Mouse (Mus musculus) hindbrain, embryonic 11.5 days (tissue): ENCODE measurements at regions not wholly inside any gene's neighbourhood (a gene's known extent, or its start where the extent isn't known, plus 50 kb on each side); places are given as distances from the start of the nearest gene placed in this dataset.

Experiments used
- ATAC-seq: fragments of 200-750 bp; cut with Nextera tagmentation; 2 replicates; pipeline ENCODE4 v1.8.0; 2017; ENCODE audit warnings: mild to moderate bottlenecking, moderate TSS enrichment, moderate library complexity; ENCODE audit not compliant: low FRiP score
- DNase-seq: peaks from one replicate; pipeline ENCODE4 v3.0.0-alpha.2; 2015; ENCODE audit warnings: low spot score
- H3K27ac ChIP-seq: fragments of 300-500 bp; sonication (generic); 2 replicates; pipeline ENCODE4 v1.5.1; 2014; ENCODE audit warnings: mild to moderate bottlenecking, low read depth, low read length
- H3K27me3 ChIP-seq: fragments of 300-500 bp; sonication (generic); 2 replicates; pipeline ENCODE4 v1.6.1; 2014; ENCODE audit warnings: mild to moderate bottlenecking, low read length, moderate library complexity, mixed read lengths; ENCODE audit not compliant: control insufficient read depth, insufficient read depth
- H3K36me3 ChIP-seq: fragments of 300-500 bp; sonication (generic); 2 replicates; pipeline ENCODE4 v1.6.1; 2014; ENCODE audit warnings: mild to moderate bottlenecking, low read length, moderate library complexity, mixed read lengths; ENCODE audit not compliant: control insufficient read depth, insufficient read depth
- H3K4me1 ChIP-seq: fragments of 300-500 bp; sonication (generic); replicated peaks from 2 replicates; pipeline ENCODE4 v1.6.1; 2014; ENCODE audit warnings: low read length, mixed read lengths; ENCODE audit not compliant: control insufficient read depth, insufficient read depth
- H3K4me2 ChIP-seq: fragments of 300-500 bp; sonication (generic); replicated peaks from 2 replicates; pipeline ENCODE4 v1.6.1; 2014; ENCODE audit warnings: mild to moderate bottlenecking, low read depth, low read length
- H3K4me3 ChIP-seq: fragments of 300-500 bp; sonication (generic); 2 replicates; pipeline ENCODE4 v1.5.1; 2014; ENCODE audit warnings: low read depth, low read length
- H3K9ac ChIP-seq: fragments of 300-500 bp; sonication (generic); 2 replicates; pipeline ENCODE4 v1.6.1; 2014; ENCODE audit warnings: low read depth, low read length
- H3K9me3 ChIP-seq: fragments of 300-500 bp; sonication (generic); 2 replicates; pipeline ENCODE4 v1.6.1; 2016; ENCODE audit warnings: low read length; ENCODE audit not compliant: control insufficient read depth
- WGBS: fragments of 180-500 bp; shearing (Covaris S2); extraction: QIAGEN DNeasy Blood & Tissue Kit; methylation state at CpG from one replicate; pipeline ENCODE4 v1.1.7; 2014; 5-methylcytosine and 5-hydroxymethylcytosine counted together

- peaks cover 2% of the 10 kb centered on the region; the same call in 1 of the 2 replicates for H3K27me3 ChIP-seq
- WGBS: 96% methylated on average over 3 of the region's 3 CpGs
Observed at GRCm38 (mm10) chrX:13357973-13358372, 77.2 kb downstream of the Ddx3x start.

GRCm38 (mm10) chrX:13360436-13360835 is 79.7 kb downstream of the Ddx3x start:
- Histone ChIP-seq H3K27me3 (peaks cover 2% of the 10 kb centered on the region; the same call in 1 of the 2 replicates), H3K36me3 (no peaks in the 10 kb centered on the region), H3K9me3 (no peaks in the 10 kb centered on the region), H3K4me2 (no peak overlapping the region), H3K4me1 (no peaks in the 10 kb centered on the region), H3K4me3 (no peak overlapping the region), H3K27ac (no peak overlapping the region), H3K9ac (no peak overlapping the region)
- ATAC-seq: no peak
- WGBS: 92% methylated on average over 5 of the region's 5 CpGs
- no peak for DNase-seq

More at GRCm38 (mm10) chrX:13357973-13358372, 77.2 kb downstream of the Ddx3x start:
- no peak overlapping the region for H3K4me3 ChIP-seq
- H3K36me3 ChIP-seq: no peaks in the 10 kb centered on the region
- no peak overlapping the region for H3K27ac ChIP-seq
- no peak overlapping the region for H3K9ac ChIP-seq
- no peaks in the 10 kb centered on the region for H3K4me1 ChIP-seq
- DNase-seq (no peak), ATAC-seq (no peak)
- no peaks in the 10 kb centered on the region for H3K9me3 ChIP-seq
- H3K4me2 ChIP-seq: no peak overlapping the region

- Histone ChIP-seq H3K4me2 (no peak overlapping the region), H3K36me3 (no peaks in the 10 kb centered on the region), H3K4me3 (no peak overlapping the region), H3K27ac (no peak overlapping the region), H3K4me1 (no peaks in the 10 kb centered on the region), H3K9me3 (no peaks in the 10 kb centered on the region), H3K9ac (no peak overlapping the region), H3K27me3 (no peaks in the 10 kb centered on the region; the same call in 1 of the 2 replicates)
- WGBS: 91% methylated on average over 4 of the region's 4 CpGs
- ATAC-seq: no peak
- DNase-seq: no peak
Observed at GRCm38 (mm10) chrX:13370319-13370718, 89.5 kb downstream of the Ddx3x start.

- no peak overlapping the region for H3K4me2 ChIP-seq
- 80% methylated on average over 4 of the region's 4 CpGs for WGBS
- H3K27me3 ChIP-seq: no peaks in the 10 kb centered on the region; the same call in 1 of the 2 replicates
- no peak overlapping the region for H3K4me3 ChIP-seq
- ATAC-seq (no peak), DNase-seq (no peak)
- no peaks in the 10 kb centered on the region for H3K36me3 ChIP-seq
- no peaks in the 10 kb centered on the region for H3K9me3 ChIP-seq
- H3K4me1 ChIP-seq: no peaks in the 10 kb centered on the region
- no peak overlapping the region for H3K27ac ChIP-seq
- no peak overlapping the region for H3K9ac ChIP-seq
Observed at GRCm38 (mm10) chrX:13372752-13373151, 92.0 kb downstream of the Ddx3x start.

GRCm38 (mm10) chrX:13386354-13386753 is 79.6 kb upstream of the Nyx start:
- H3K9me3 ChIP-seq: no peaks in the 10 kb centered on the region
- H3K27me3 ChIP-seq: no peaks in the 10 kb centered on the region; the same call in 1 of the 2 replicates
- no peak overlapping the region for H3K4me2 ChIP-seq
- H3K4me1 ChIP-seq: no peaks in the 10 kb centered on the region
- no peak overlapping the region for H3K4me3 ChIP-seq
- no peak for ATAC-seq
- DNase-seq: no peak
- no peaks in the 10 kb centered on the region for H3K36me3 ChIP-seq
- 91% methylated on average over 9 of the region's 9 CpGs for WGBS
- no peak overlapping the region for H3K9ac ChIP-seq
- H3K27ac ChIP-seq: no peak overlapping the region

- H3K4me3 ChIP-seq: no peak overlapping the region
- H3K4me2 ChIP-seq: no peak overlapping the region
- H3K9me3 ChIP-seq: no peaks in the 10 kb centered on the region
- no peak overlapping the region for H3K9ac ChIP-seq
- ATAC-seq (no peak), DNase-seq (no peak)
- no peak overlapping the region for H3K27ac ChIP-seq
- H3K27me3 ChIP-seq: no peaks in the 10 kb centered on the region
- no peaks in the 10 kb centered on the region for H3K4me1 ChIP-seq
- H3K36me3 ChIP-seq: no peaks in the 10 kb centered on the region
Observed at GRCm38 (mm10) chrX:13398466-13398865, 67.4 kb upstream of the Nyx start.

GRCm38 (mm10) chrX:13412726-13413125 is 53.2 kb upstream of the Nyx start:
- Histone ChIP-seq H3K4me2 (no peak overlapping the region), H3K9ac (no peak overlapping the region), H3K27me3 (peaks cover under 1% of the 10 kb centered on the region; the same call in 1 of the 2 replicates), H3K27ac (no peak overlapping the region), H3K4me1 (no peaks in the 10 kb centered on the region), H3K36me3 (no peaks in the 10 kb centered on the region), H3K4me3 (no peak overlapping the region), H3K9me3 (no peaks in the 10 kb centered on the region)
- DNase-seq (no peak), ATAC-seq (no peak)
- WGBS: 82% methylated on average over 2 of the region's 2 CpGs

GRCm38 (mm10) chrX:13413135-13413534 is 52.8 kb upstream of the Nyx start:
- Histone ChIP-seq H3K4me3 (no peak overlapping the region), H3K9me3 (no peaks in the 10 kb centered on the region), H3K4me2 (no peak overlapping the region), H3K9ac (no peak overlapping the region), H3K4me1 (no peaks in the 10 kb centered on the region), H3K27ac (no peak overlapping the region), H3K36me3 (no peaks in the 10 kb centered on the region), H3K27me3 (no peaks in the 10 kb centered on the region)
- WGBS: 64% methylated on average over 3 of the region's 3 CpGs
- DNase-seq (no peak), ATAC-seq (no peak)
